16 mouse cellular contexts compared by ENCODE assay signal in genomic region chr9:89813616-89814318, GRCm38 (mm10).
DNase-seq lines count a peak whose midpoint lies in the region; ATAC-seq and TF ChIP-seq lines count a peak whose summit lies in the region.
"Had no signal": no experiment of that assay in that cellular context is flagged by ENCODE, and none has a peak within 500 bp of the region (broad histone marks: within the 10 kb centered on the region; RNA-seq: fewer than 3 reads in every experiment).

No protein-coding gene starts in this region.

- H3K9ac ChIP-seq in midbrain, embryonic 12.5 days (replicated peaks): no peak overlapping the region
- H3K9ac ChIP-seq: heart, embryonic 12.5 days; lung, embryonic 14.5 days had no signal

- H3K27ac ChIP-seq in layer of hippocampus, adult 2 months: no peak overlapping the region
- H3K27ac ChIP-seq in hindbrain, embryonic 10.5 days: peak overlapping the region; percentile 50; the same call in 1 of the 2 replicates
- 0 out of 2 replicates have a peak overlapping the region, but pooled peaks have one; percentile 6 for H3K27ac ChIP-seq in midbrain, embryonic 12.5 days (replicated peaks)

- H3K4me1 ChIP-seq in hindbrain, embryonic 10.5 days (replicated peaks): peaks cover 7% of the 10 kb centered on the region; the same call in 1 of the 2 replicates
- H3K4me1 ChIP-seq in midbrain, embryonic 12.5 days: 0 out of 2 replicates have a peak, but pooled peaks cover 3% of the 10 kb centered on the region
- H3K4me1 ChIP-seq: heart, embryonic 12.5 days had no signal

- no peaks in the 10 kb centered on the region for H3K9me3 ChIP-seq in hindbrain, embryonic 10.5 days
- no peaks in the 10 kb centered on the region for H3K9me3 ChIP-seq in midbrain, embryonic 12.5 days
- H3K9me3 ChIP-seq: heart, embryonic 12.5 days had no signal

- H3K4me3 ChIP-seq in layer of hippocampus, adult 2 months: no peak overlapping the region
- no peak overlapping the region for H3K4me3 ChIP-seq in hindbrain, embryonic 10.5 days
- H3K4me3 ChIP-seq in midbrain, embryonic 12.5 days: no peak overlapping the region
- H3K4me3 ChIP-seq: heart, embryonic 12.5 days had no signal

- WGBS in hindbrain, embryonic 10.5 days: 49% methylated on average over 8 of the region's 8 CpGs
- WGBS in midbrain, embryonic 12.5 days: 35% methylated on average over 8 of the region's 8 CpGs

- no peaks in the 10 kb centered on the region for H3K36me3 ChIP-seq in hindbrain, embryonic 10.5 days
- H3K36me3 ChIP-seq in midbrain, embryonic 12.5 days: no peaks in the 10 kb centered on the region
- H3K36me3 ChIP-seq: heart, embryonic 12.5 days had no signal

- DNase-seq in layer of hippocampus, adult 2 months (ENCODE audit: low spot score in 2 of 2): no peak
- no peak for DNase-seq in layer of hippocampus, adult 8-10 months (ENCODE audit: low spot score in 2 of 2)
- DNase-seq in hindbrain, embryonic 10.5 days (ENCODE audit: low spot score): no peak
- peak; percentile 69 for DNase-seq in retina, postnatal 1 day
- no peak for DNase-seq in frontal cortex, adult 2 months (ENCODE audit: extremely low spot score in 1 of 2, low spot score in 1 of 2)
- DNase-seq in urinary bladder, adult 2 months (ENCODE audit: low spot score): no peak
- DNase-seq in cerebellum, adult 9-11 months: no peak
- DNase-seq: adrenal gland, adult 2 months; cerebellum, postnatal 10 days; gastrocnemius, postnatal 25 days; heart, postnatal 4 days; kidney, adult 8-10 months; layer of hippocampus, adult 9-11 months; lung, embryonic 14.5 days had no signal

- peak; percentile 41 for TF ChIP-seq CTCF in layer of hippocampus, adult 2 months (conservative IDR thresholded peaks at IDR 0.05)

- H3K4me2 ChIP-seq in midbrain, embryonic 12.5 days (replicated peaks): no peak overlapping the region
- H3K4me2 ChIP-seq: heart, embryonic 12.5 days; lung, embryonic 14.5 days had no signal

- peak; percentile 68 for ATAC-seq in midbrain, embryonic 12.5 days (ENCODE audit: low FRiP score, low read depth)

- H3K27me3 ChIP-seq in hindbrain, embryonic 10.5 days (ENCODE audit: insufficient read depth, poor library complexity, severe bottlenecking): no peaks in the 10 kb centered on the region
- H3K27me3 ChIP-seq in midbrain, embryonic 12.5 days: no peaks in the 10 kb centered on the region
- H3K27me3 ChIP-seq: heart, embryonic 12.5 days had no signal
